Mouse (Mus musculus): ENCODE measurements around the gene Twf2. TPM values are rescaled to one million over a fixed set of nuclear protein-coding genes. Genes with fewer than 3 reads are reported as not detected.
A peak's percentile ranks its signal among the peaks of the same experiment; 100 is the strongest.

Gene Twf2
- total RNA-seq, 1 experiment from 2014 or later, result 42.5 TPM

DNA sequence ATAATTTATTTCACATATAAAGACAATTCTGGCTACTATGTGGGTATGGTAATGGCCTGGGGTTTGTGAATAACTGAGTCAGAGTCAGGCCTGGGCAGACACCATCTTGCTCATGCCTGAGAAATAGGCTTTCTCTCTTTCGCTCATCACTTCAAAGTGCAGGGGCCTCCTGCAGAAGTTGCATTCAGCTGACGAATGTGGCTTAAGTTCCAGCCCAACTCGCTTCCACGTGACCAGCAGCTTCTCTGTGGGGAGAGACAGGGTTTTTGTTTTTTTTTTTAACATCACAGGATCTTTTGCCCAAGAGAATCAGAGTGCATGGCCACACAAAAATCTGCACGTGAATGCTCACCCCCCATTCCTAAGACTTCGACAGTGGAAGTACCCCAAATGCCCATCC lies 31.0 kb downstream of the Twf2 start:
- no peak for ATAC-seq (replicated peaks; ENCODE audit: low read depth, poor library complexity, severe bottlenecking)

DNA sequence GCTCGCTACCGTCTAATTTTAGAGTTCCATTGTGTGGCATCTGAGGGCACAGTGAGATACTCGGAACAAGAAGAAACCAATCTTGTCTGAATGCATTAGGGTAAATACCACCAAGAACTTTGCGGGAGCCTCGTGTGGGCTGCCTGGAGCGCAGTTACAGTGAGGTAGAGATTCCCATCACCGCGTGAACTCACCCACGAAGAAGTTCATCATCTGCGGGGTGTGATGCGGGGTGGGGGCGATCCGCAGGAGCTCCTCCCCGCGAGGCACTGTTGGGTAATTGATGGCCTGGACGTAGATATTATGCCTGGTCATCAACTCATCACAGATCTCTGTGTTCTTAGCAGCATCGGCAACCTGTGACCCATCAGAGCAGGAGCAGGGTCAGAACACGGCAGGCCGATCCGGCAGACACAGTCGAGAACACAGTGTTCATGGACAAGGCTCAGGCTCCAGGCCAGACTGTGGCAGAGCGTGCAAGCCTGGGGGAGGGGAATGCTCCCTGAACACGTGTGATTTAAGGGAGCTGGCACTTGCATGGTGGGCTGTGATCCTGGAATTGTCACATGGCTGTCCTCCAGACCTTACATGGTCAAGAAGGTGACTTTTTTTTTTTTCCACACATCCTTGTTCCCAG lies 32.4 kb downstream of the Twf2 start:
- no peak for ATAC-seq (replicated peaks; ENCODE audit: low read depth, poor library complexity, severe bottlenecking)

DNA sequence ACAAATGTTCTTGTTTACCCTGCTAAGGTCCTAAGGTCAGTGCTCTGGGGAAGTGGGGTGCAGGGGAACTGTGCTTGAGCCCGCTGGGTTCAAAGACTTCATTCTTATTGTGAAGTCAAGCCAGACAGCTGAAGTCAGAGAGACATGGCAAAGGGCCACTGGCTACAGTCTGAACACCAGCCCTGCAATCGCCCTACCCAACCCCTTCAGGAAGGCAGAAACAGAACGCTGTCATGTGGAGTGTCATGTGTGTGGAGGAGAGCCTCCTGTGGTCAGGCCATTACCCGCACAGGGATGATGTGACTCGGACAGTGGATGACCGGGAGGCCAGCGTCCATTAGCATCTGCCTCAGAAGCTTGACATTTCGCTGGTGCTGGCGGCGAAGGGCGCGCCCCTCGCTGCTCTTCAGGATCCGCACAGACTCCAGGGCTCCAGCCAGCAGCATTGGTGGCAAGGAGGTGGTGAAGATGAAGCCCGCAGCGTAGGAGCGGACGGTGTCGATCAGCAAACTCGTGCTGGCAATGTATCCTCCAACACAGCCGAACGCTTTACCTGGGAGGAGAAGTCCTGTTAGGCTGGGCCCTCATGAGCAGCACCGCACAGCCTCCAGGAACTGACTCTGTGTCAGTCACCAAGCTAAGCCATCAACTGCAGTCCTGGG lies 33.4 kb downstream of the Twf2 start:
- no peak for ATAC-seq (replicated peaks; ENCODE audit: low read depth, poor library complexity, severe bottlenecking)

DNA sequence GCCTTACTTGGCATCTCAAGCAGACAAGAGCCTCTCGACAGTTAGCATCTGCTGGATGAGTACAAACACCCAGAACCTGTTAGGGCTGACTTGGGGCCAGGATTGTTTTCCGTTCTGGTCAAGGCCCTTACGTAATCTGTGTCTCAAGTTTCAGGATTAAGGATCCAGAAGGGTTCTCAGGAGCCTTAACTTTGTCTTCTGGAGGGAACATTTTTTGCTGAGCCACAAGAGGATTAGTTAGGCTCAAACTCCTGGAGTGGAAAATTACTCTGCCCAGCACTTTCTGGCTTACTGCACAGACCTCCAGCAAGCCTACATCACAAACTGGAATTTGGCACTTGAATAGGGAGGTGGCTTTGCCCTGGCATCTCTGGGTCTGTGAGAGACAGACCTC lies 33.9 kb downstream of the Twf2 start:
- ATAC-seq (replicated peaks; ENCODE audit: low read depth, poor library complexity, severe bottlenecking), result no peak

DNA sequence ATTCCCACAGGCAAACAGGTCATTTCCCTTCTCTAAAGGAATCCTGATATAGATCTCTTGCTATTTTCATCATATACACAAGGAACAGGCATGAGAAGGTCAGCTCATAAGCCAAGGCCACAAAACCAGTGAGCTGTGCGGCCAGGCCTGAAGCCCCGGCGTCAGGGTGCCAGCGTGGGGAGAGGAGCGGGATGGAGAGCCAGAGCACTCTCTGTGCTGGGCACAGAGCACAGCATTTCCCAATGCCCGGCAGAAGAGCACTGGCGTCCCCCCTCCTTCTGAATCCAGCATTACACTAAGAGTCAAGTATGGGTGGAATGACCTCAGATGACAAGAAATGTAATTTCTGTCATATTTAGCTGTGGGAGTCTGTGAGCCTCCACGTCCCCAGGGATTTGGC lies 34.5 kb downstream of the Twf2 start:
- no peak for ATAC-seq (replicated peaks; ENCODE audit: low read depth, poor library complexity, severe bottlenecking)

DNA sequence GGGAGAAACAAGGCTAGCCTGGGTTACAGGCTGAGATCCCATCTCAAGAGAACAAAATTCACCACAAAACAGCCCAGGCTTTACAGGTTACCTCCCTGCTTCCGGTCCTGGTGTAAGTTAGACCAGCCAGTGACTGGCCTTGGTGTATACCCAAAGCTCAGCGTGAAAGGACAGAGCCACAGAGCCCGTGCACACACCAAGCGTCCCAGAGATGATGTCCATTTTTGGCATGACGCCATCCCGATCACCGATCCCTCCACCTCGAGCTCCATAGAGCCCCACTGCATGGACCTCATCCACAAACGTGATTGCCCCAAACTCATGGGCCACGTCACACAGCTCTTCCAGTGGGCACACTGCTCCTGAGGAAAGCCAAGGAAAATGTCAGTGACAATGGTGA lies 35.0 kb downstream of the Twf2 start:
- ATAC-seq (replicated peaks; ENCODE audit: low read depth, poor library complexity, severe bottlenecking), result no peak

DNA sequence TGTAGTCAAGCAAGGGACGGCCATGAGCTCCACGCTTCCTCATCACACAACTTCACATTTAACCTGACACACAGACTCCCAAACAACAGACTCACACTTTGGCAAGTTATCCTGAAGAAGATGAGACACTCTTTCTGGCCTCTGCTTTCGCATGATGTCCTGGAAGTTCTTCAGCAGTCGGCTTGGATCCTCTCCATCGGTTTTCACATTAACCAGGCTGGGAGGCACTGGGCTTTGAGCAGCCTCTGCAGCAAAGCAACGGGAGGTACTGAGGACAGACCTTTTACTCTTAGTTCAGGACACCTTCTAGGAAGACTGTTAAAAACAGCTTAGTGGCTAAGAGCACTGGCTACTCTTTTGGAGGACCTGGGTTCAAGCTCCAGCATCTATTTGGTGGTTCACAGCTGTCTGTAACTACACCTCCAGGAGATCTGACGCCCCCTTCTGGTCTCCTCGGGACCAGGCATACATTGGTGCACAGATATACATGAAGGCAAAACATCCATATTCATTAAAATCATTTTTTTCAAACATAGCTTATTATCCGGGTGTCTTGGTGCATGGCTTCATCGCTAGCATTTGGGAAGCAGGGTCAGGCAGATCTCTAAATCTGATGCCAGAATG lies 38.7 kb downstream of the Twf2 start:
- ATAC-seq (replicated peaks; ENCODE audit: low read depth, poor library complexity, severe bottlenecking), result no peak

DNA sequence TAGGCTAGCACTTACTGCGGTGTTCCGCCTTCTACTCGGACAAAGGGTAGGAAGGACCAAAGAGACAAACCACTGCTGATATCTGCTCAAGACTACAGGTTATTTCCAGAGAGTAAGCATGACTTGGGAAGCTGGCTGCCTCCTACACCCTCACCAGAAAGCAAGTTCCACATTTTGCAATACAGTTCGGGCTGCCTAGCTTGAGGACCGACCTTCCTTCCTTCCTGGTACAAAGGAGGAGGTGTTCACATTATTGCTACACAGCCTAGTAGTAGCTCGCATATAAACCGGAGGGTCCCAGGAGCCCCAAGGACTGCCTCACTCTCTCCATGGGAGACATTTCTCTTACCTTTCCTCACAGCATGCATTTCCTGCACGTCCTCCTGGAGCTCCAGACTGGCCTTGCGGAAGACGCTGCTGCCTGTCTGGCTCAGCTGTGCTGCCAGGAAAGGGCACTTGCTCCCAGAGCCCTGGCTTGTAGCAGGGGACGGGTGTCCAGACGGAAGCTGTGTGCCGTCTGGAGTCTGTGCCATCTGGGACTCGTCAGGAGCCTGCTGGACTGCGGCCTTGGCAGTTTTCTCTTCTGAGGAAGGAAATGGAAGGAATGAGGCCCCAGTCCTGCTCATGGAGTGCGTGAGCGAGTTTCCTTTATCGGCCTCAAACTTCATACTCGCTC lies 40.0 kb downstream of the Twf2 start:
- peak; percentile 68 for ATAC-seq (replicated peaks; ENCODE audit: low read depth, poor library complexity, severe bottlenecking)

DNA sequence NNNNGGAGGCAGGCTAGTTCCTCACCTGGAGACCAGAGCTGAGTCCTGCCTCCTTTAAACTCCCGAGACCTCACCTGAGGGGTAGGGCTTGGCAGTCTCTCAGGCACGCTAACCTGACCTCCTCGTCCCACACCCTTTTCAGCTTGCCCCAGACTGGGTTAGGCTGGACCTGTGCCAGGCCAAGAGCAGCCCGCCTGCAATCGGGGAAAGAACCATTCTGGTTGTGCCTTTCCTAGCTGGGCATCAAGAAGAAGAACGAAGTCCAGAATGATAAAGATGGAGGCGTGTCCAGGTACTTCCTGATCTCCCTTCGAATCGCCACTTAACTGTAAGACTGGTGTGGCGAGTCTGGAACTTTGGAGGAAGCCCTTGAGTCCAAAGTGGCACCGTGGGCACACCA lies 46.6 kb downstream of the Twf2 start:
- no peak for ATAC-seq (replicated peaks; ENCODE audit: low read depth, poor library complexity, severe bottlenecking)

DNA sequence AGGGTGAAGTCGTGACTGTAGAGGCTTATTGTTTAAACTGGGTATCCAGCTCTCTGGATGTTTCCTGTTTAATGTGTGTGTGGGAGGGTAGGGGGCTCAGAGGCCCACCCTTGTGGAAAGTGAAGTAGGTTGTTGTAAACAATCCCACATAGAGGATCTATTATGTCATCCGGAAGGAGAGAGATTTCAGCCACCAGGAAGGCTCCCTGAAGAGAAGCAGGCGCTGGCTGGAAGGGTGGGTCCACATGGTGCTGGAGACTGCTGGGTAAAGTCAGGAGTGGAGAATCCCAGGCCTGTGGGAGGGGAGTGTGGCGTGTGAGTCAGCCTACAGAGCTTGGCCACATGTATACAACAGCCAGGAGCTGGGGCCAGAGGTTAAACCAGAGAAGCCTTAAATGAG lies 47.3 kb downstream of the Twf2 start:
- no peak for ATAC-seq (replicated peaks; ENCODE audit: low read depth, poor library complexity, severe bottlenecking)

DNA sequence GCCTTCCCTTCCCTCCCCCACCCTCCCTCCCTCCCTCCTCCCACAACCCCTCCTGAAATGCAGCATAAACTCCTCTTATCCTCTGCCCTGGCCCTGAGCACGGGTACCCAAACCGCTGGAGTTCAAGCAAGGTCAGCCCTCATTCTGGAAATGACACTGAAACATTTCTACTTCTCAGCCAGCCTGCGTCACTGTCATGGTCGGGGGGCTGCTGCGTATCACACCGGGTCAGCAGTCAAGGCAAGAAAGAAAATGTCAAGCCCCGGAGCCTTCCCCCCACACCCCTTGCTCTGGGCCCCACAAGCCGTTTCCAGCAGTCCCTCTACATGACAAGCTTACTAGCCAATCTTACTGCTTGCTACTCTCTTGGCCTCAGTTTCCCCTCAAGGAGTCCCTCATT lies 48.2 kb downstream of the Twf2 start:
- ATAC-seq (replicated peaks; ENCODE audit: low read depth, poor library complexity, severe bottlenecking), result no peak

DNA sequence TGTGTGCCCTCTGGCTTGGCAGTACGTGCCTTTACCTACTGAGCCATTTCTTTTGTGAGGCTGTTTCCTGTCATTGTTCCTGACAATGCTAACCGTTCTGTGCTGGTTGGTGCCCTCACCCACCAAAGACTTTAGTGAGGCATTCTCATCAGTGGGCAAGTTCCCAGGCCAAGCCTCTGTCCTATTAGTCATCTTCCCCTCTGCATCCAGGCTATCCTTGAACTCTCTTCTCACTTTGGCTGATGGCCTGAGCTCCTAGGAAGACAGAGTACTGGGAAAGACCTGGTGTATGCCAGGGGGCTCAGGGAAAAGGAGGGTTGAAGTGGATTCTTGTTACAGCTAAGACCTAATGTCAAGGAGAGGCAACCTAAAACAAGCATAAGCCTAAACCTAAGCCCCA lies 51.1 kb downstream of the Twf2 start:
- no peak for ATAC-seq (replicated peaks; ENCODE audit: low read depth, poor library complexity, severe bottlenecking)

DNA sequence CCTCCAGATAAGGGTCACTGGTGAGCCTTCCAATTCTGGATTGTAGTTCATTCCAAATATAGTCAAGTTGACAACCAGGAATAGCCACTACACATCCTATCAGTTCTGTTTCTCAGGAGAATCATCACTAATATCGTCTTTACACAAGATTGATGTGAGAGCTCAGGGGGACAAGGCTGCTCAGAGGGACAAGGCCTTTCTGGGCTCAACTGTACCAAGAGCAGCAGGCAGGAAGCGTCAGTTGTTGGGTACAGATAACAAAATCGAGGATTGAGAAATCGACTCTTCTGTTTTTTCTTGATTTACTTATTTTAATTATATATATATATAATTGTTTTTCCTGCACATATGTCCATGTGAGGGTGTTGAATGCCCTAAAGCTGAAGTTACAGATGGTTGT lies 55.5 kb downstream of the Twf2 start:
- ATAC-seq (replicated peaks; ENCODE audit: low read depth, poor library complexity, severe bottlenecking), result no peak

DNA sequence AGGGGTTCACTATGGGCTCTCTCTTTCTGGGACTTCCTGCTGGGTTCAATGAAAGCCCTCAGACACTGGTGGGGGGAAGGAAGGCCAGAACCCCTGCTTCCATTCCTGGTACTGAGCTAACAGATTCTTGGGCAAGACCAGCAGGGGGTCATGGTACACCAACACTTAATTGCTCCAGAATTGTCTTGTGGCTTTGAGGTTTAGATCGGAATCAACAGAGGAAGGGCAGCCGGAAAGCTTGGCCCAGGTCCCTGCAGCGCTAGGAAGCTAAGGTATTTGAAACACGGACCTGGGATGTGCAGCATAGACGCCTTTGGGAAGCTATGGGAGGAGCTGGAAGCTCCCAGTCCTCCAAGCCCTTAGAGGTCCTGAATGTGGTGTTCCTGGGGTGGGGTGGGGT lies 56.1 kb downstream of the Twf2 start:
- peak; percentile 66 for ATAC-seq (replicated peaks; ENCODE audit: low read depth, poor library complexity, severe bottlenecking)

DNA sequence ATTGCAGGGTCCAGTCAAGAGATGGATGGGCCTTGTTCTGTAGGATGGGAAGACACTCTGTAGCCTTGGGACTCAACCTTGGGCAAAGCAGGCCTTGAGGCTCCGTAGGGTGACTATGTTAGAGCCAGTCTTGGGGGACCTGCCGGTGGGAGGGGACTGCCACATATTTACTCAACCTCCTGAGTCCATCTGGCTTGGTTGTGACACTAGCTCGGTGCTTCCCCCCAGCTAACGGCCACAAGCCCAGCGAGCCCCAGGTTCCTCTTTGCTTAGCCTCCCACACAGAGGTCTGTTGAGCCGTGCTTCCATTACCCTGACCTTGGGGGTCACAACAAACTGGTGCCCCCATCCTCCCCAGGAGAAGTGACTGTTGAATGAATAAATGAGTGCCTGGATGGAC lies 58.1 kb downstream of the Twf2 start:
- peak; percentile 80 for ATAC-seq (replicated peaks; ENCODE audit: low read depth, poor library complexity, severe bottlenecking)

DNA sequence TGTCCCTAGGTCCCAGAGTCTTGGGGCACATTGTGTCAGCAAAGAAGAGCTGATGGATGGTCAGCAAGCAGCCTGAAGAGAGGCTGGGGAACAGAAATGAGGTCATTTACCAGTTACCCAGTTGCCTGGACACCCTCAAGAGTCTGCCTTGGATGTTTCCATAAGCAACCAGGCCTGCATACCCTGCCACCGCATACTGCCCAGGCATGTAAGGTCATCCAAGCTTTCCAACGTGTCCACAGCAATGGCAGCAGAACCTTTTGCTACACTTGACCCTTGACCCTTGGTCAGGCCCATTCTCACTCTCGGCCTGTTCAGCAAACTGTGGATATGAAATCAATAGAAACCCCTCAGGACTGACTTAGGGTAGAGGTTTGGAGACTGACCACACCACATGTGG lies 58.6 kb downstream of the Twf2 start:
- peak; percentile 7; the same call in 1 of the 2 replicates for ATAC-seq (replicated peaks; ENCODE audit: low read depth, poor library complexity, severe bottlenecking)

DNA sequence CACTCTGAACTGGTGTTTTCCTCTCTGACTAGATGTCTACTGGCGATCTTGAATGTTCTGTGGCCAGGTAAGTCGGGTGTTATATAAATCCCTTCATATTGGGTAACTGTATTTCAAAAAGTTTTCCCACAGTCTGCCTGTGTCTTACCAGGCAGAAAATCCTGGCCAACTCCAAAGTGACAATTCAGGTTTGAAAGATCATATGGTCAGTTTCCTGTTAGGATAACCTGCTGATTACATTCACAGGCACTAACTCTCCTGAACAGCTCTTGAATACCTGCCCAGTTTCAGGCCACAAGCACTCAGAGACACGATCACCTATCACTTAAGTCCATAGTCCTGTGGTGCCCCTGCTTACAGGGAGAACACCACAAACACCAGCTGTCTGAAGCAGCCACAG lies 59.2 kb downstream of the Twf2 start:
- ATAC-seq (replicated peaks; ENCODE audit: low read depth, poor library complexity, severe bottlenecking), result no peak

DNA sequence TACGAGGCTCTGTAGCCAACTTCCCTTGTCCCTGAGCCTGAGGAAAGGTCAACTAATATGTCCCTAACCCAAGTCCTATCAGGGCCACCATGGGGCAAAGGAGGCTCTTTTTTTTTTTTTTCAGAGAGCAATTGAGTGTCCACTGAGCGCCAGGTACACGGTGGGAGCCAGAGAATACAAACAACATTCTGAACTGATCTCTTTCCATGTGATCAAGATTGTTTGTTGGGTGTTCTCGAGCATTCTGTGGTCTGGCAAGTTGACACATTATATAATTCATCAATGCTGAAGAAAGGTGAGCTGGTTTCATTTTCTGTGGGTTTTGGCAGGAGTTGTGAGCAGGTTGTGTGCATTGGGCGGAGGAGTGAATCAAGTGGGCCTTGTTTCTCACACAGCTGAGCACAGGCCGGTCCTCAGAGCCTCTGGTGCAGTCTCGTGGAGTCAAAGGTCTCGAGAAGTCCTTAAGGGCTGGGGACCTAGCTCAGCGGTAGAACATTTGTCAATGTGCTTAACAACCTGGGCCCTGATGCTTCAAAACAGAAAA lies 60.5 kb downstream of the Twf2 start:
- no peak for ATAC-seq (replicated peaks; ENCODE audit: low read depth, poor library complexity, severe bottlenecking)

All from common myeloid progenitor, adult 5-6 weeks (primary cell).